Mouse (Mus musculus) CD4-positive, CD25-positive, alpha-beta regulatory T cell, adult 9 weeks (primary cell): ENCODE measurements around the gene Slc5a5. TPM values are rescaled to one million over a fixed set of nuclear protein-coding genes. Genes with fewer than 3 reads are reported as not detected.

Experiments used
- polyA plus RNA-seq: library from polyadenylated mRNA; unstranded; fragments of 100-300 nt; shearing (Covaris generic); gene quantifications from one replicate; pipeline ENCODE4 v1.2.1, GENCODE M21; 2017

Slc5a5 gene
- polyA plus RNA-seq: not detected

GRCm38 (mm10) chr8:70892022-70892895 is at the start of gene Slc5a5:
TSS of gene Slc5a5 (minus strand) at chr8:70892757.

DNA sequence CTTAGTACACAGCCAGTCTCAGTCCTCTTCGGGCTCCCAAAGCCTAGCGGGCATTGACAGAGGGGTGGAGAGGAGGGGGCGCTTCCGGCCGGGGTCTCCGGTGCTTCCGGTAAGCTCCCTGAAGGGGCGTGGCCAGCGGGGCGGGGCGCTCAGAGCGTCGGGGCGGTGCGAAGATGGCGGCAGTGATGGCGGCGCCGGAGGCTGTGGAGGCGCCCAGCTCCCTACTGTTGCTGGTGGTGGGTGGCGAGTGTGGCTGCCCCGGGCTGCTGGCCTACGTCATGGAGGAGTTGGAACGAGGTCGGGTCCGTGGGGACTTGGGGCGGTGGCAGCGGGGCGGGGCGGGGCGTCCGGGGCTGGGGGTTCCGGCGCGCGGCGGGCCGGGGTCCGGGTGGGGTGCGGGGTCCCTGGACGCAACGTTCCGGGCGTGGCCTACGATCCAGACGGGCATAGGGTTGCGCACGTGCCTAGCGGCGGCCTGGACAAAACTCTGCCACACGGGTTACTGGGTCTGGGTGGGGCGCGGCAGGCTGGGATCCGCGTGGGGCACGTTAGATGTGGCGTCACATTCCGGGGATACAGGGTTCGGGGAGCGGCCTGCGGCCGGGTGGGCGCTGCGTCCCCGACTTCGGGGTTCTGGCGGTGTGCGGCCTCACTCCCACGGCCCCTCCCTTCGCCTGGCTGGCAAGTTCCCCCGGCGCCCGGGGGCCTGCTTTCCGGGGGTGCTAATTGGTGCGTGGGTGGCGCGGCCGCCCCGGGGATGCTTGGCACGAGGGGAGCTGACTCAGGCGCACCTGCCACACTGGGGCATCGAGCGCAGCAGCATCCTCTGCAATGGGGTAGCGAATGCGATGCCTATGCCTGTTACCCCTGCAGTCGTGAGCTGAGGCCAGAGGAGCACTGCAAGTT is 13.5 kb upstream of the Slc5a5 start, which contains the start of gene Map1s:
Gene Map1s, plus strand, starts transcription at position 102 of the 906 bp plus-strand sequence.

DNA sequence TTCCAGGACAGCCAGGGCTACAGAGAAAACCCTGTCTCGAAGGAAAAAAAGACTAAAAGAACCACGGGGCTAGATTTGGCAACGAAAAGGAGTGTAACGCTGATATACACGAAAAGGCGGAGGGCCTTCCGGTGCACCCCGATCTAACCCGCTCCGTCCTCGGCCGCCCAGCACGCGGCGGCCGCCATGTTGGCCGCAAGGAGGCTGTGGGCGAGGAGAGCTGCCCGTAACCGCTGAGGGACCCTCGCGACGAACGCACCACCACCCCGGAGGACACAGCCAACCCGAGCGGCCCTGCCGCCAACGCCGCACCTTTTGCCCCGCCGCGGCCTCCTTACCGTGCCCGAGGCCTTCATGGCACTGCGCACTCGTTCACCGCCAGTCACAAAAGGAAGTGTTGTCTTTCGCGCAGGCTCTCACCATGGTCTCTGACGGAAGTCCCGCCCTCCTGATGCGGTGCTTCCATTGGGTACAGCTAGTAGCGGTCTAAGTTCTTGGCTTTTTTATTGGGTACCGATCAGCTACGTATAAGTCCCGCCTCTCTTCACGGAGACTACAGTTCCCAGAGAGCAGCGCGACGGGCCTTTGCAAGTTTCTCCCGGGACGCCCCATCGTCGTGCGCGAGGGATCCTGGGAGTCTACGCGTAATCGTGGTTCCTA is 4.6 kb upstream of the Slc5a5 start, which contains the start of gene Rpl18a:
Gene Rpl18a, minus strand, starts transcription at position 392 of the 660 bp plus-strand sequence.

DNA sequence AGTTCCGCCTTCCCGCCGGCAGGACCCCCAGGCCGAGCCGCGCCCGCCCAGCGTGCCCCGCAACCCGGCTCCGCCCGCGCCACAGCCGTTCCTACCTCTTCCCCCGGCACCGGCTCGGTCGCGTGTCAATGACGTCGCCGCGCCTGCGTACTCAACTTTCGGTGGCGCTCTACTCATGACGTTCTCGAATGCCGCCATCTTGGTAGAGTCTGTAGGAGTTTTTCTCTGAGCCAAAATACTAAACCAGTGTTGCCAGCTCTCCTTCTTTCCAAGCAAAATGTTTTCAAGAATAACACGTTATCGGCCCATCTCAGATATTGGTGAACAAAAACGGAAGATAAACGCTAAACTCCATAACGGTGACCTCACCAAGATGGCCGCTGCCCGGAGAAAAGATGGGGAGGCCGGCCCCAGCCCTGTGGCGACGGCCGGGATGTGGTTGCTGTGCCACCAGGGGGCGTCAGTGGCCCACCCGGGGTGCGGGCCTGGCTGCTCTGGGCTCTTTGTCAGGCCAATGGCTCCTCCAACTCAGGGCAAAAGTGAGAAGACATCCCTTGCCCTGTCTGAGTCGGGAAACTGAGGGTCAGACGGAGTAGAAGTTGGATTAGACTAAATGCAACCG is 19.1 kb downstream of the Slc5a5 start, which contains the start of gene Ccdc124:
Gene Ccdc124, minus strand, starts transcription at position 572 of the 622 bp plus-strand sequence.

GRCm38 (mm10) chr8:70862824-70863641 is 29.5 kb downstream of the Slc5a5 start, which contains the start of gene Kcnn1:
TSS of gene Kcnn1 (minus strand) at chr8:70863258.

GRCm38 (mm10) chr8:70839408-70840351 is 52.9 kb downstream of the Slc5a5 start, which contains the start of gene Arrdc2:
TSS of gene Arrdc2 (minus strand) at chr8:70839720.

Other genes with a start within 250 kb of the Slc5a5 start
- 9.7 TPM for gene Pgpep1, start 232.4 kb downstream of the Slc5a5 start, polyA plus RNA-seq
- 259 TPM for gene Lsm4, start 219.5 kb downstream of the Slc5a5 start, polyA plus RNA-seq
- 12.8 TPM for gene Jund, start 193.8 kb downstream of the Slc5a5 start, polyA plus RNA-seq
- 0.07 TPM for gene Iqcn, start 189.3 kb downstream of the Slc5a5 start, polyA plus RNA-seq
- not detected for gene Gm3336, start 174.2 kb downstream of the Slc5a5 start, polyA plus RNA-seq
- gene Pde4c, start 169.0 kb downstream of the Slc5a5 start, polyA plus RNA-seq: 0.41 TPM
- gene Rab3a, start 138.1 kb downstream of the Slc5a5 start, polyA plus RNA-seq: 9.9 TPM
- gene Mpv17l2, start 131.8 kb downstream of the Slc5a5 start, polyA plus RNA-seq: 9.6 TPM
- 17.0 TPM for gene Pik3r2, start 116.0 kb downstream of the Slc5a5 start, polyA plus RNA-seq
- 49.0 TPM for gene Mast3, start 87.7 kb downstream of the Slc5a5 start, polyA plus RNA-seq
- gene Il12rb1, start 84.3 kb downstream of the Slc5a5 start, polyA plus RNA-seq: 49.0 TPM
- 2.3 TPM for gene Arrdc2, start 53.0 kb downstream of the Slc5a5 start, polyA plus RNA-seq
- not detected for gene Kcnn1, start 29.5 kb downstream of the Slc5a5 start, polyA plus RNA-seq
- gene Ccdc124, start 18.8 kb downstream of the Slc5a5 start, polyA plus RNA-seq: 78.6 TPM
- gene Rpl18a, start 4.7 kb upstream of the Slc5a5 start, polyA plus RNA-seq: 8,122 TPM
- gene Map1s, start 13.2 kb upstream of the Slc5a5 start, polyA plus RNA-seq: 26.4 TPM